Mouse (Mus musculus): ENCODE results near the gene H1foo. TPM values are rescaled to one million over a fixed set of nuclear protein-coding genes. Genes with fewer than 3 reads are reported as not detected.

Gene H1foo
- polyA plus RNA-seq, 1 experiment, result not detected

DNA sequence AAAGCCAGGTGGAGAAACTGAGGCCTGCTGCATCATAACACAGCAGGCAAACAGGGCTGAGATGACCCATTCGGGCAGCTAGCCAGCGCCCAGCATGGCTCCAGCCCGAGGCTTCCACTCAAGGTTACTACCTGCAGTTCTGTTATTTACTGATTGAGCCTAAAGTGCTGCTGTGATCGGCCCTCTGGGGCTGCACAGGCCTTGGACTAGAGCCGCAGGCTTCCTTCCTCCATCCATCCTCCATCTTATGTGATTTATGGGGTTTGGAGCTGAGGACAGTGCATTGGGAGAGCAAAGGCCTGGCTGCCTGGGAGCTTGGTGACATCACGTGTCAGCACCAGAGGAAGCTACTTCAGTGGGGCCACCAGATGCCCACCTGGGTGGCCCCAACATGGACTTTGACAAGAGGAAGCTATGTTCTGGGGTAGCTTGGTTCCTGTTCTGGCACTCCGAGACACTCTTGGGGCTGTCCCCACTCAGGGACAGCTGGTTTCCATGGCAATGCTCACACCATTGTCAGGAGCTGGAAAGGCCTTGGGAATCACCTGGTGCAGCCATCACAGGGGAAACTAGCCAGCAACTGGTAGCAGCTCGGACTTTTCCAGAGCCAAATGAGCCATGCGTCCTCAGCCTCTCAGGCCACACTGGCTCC lies 42.5 kb downstream of the H1foo start:
- peaks cover 18% of the 10 kb centered on the region for H3K4me1 ChIP-seq (ENCODE audit: control insufficient read depth, insufficient read depth, low read length)
- peak overlapping the region; percentile 20; the same call in 1 of the 2 replicates for H3K27ac ChIP-seq (ENCODE audit: insufficient read depth, low read length)
- TF ChIP-seq CTCF (IDR thresholded peaks at IDR 0.05; ENCODE audit: extremely low read depth, insufficient read depth, low read length), result no peak
- TF ChIP-seq POLR2A (IDR thresholded peaks at IDR 0.05; ENCODE audit: extremely low read depth, insufficient read depth, low read length), result no peak
- H3K4me3 ChIP-seq (ENCODE audit: insufficient read depth, low read length), result no peak overlapping the region

DNA sequence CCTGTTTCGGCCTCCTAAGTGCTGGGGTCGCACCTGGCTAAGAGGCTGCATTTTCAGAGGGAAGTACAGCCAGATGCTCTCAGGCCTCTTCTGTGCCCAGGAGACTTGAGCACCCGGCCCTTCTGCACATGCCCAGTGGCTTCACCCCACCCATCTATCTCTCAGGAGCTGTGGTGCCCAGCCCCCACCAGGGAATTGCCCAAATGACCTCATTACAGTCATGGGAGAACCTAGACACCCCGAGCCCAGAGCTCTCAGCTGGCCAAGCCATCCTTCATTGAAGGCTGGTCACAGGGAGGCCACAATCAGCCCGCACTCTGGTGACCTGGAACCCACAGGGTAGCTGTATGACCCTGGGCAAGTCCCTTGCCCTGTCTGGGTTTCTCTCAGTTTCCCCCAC lies 44.3 kb downstream of the H1foo start:
- peak overlapping the region; percentile 76 for H3K27ac ChIP-seq (ENCODE audit: insufficient read depth, low read length)
- no peak overlapping the region; the same call in 1 of the 2 replicates for H3K4me3 ChIP-seq (ENCODE audit: insufficient read depth, low read length)
- TF ChIP-seq CTCF (IDR thresholded peaks at IDR 0.05; ENCODE audit: extremely low read depth, insufficient read depth, low read length), result no peak
- no peak for TF ChIP-seq POLR2A (IDR thresholded peaks at IDR 0.05; ENCODE audit: extremely low read depth, insufficient read depth, low read length)
- H3K4me1 ChIP-seq (ENCODE audit: control insufficient read depth, insufficient read depth, low read length), result peaks cover 14% of the 10 kb centered on the region

DNA sequence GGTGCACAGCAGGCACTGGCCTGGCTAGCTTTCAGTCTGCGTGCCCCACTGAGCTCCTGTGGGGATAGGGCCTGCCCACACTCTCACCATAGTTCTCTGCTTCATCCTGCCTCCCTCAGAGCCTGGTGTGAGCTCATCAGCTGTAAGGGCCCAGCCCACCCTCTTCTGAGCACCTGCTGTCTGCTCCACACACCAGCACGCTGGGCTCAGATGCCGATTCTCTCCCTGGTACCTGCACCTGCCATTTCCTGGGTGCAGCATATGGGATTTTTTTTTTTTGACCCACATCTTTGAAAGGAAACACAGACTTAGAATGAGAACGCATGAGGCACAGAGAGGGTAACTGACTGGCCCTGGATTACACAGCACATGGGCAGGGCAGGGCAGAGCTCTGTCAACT lies 44.9 kb downstream of the H1foo start:
- Histone ChIP-seq H3K4me1 (ENCODE audit: control insufficient read depth, insufficient read depth, low read length) (peaks cover 14% of the 10 kb centered on the region), H3K27ac (ENCODE audit: insufficient read depth, low read length) (peak overlapping the region; percentile 93), H3K4me3 (ENCODE audit: insufficient read depth, low read length) (peak overlapping the region; percentile 18)
- TF ChIP-seq POLR2A (IDR thresholded peaks at IDR 0.05; ENCODE audit: extremely low read depth, insufficient read depth, low read length) (peak; percentile 57; the same call in 1 of the 2 replicates), CTCF (IDR thresholded peaks at IDR 0.05; ENCODE audit: extremely low read depth, insufficient read depth, low read length) (no peak)

DNA sequence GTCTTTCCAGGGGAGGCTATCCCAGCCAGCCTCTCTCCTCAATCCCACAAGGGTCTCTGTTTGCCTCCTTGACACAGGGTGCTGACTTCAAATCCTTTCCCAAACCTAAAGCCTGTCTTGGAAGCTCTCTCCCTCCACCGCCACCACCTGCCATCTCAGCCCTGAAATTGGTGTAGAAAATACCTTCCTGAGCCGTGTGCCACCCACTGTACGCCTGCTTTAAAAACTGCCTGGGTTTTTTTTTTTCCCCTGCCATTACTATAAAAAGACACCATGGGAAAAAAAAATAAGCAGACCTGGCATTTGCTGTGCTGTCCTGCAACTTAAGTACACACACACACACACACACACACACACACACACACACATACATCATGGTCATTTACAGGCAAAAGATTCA lies 45.3 kb downstream of the H1foo start:
- Histone ChIP-seq H3K27ac (ENCODE audit: insufficient read depth, low read length) (peak overlapping the region; percentile 93), H3K4me1 (ENCODE audit: control insufficient read depth, insufficient read depth, low read length) (peaks cover 14% of the 10 kb centered on the region), H3K4me3 (ENCODE audit: insufficient read depth, low read length) (peak overlapping the region; percentile 18)
- TF ChIP-seq CTCF (IDR thresholded peaks at IDR 0.05; ENCODE audit: extremely low read depth, insufficient read depth, low read length) (no peak), POLR2A (IDR thresholded peaks at IDR 0.05; ENCODE audit: extremely low read depth, insufficient read depth, low read length) (no peak)

DNA sequence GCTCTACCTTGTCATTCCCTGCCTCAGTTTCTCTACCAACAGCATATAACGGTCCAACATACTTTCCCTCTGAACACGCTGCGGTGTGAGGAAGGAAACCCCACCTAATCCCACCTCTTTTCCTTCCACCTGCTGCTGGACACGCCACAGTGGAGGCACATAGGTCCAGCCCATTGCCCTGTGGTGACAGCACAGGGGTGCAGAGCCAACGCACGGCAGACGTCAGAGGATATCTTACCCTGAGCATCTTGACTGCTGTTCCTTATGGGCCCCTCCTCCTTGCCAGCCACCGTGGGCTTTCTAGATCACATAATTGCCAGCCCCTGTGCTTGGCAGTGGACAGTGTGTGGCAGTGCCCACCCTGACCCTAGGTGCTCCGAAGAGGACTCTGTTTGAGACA lies 45.7 kb downstream of the H1foo start:
- Histone ChIP-seq H3K4me3 (ENCODE audit: insufficient read depth, low read length) (peak overlapping the region; percentile 18), H3K4me1 (ENCODE audit: control insufficient read depth, insufficient read depth, low read length) (peaks cover 13% of the 10 kb centered on the region), H3K27ac (ENCODE audit: insufficient read depth, low read length) (peak overlapping the region; percentile 36)

DNA sequence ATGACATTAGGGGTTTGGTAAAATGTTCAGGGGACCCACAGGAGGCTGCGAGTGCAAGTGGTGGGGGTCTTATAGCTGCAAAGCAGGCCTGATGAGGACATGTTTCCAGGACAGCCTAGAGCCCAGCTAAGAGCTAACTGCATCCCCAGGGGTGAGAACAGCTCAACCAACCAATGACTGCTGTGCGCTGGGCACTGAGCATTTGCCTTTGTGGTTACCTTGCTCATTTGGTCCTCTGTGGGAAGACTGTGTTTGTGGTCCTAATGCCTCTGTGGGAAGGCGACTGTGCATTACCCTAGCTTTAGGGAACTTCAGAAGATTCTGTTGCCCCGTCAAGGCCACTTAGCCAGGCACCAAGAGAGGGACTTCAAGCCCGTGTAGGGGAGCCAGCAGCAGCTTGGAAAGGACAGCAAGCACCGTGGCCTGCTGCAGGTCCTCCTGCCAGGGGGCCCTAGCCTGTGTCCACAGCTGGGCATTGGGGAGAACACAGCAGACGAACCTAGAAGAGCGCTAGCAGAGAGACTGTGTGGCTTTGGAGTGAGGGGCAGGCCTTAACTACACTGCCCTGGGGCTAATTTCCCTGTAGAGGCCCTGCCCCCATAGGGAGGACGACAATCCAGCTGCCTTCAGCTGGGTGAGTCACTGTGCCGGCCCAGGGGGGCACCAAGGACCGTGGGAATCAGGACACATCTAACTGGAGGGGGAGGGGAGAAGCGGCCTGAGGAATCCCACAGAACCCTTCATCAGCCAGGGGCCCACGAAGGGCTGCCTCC lies 46.6 kb downstream of the H1foo start:
- Histone ChIP-seq H3K4me3 (ENCODE audit: insufficient read depth, low read length) (peak overlapping the region; percentile 81), H3K4me1 (ENCODE audit: control insufficient read depth, insufficient read depth, low read length) (peaks cover 13% of the 10 kb centered on the region), H3K27ac (ENCODE audit: insufficient read depth, low read length) (peak overlapping the region; percentile 60)
- no peak for TF ChIP-seq POLR2A (IDR thresholded peaks at IDR 0.05; ENCODE audit: extremely low read depth, insufficient read depth, low read length)
- no peak for TF ChIP-seq CTCF (IDR thresholded peaks at IDR 0.05; ENCODE audit: extremely low read depth, insufficient read depth, low read length)

More for the DNA sequence above, 45.7 kb downstream of the H1foo start:
- TF ChIP-seq POLR2A (IDR thresholded peaks at IDR 0.05; ENCODE audit: extremely low read depth, insufficient read depth, low read length), result no peak
- no peak for TF ChIP-seq CTCF (IDR thresholded peaks at IDR 0.05; ENCODE audit: extremely low read depth, insufficient read depth, low read length)

DNA sequence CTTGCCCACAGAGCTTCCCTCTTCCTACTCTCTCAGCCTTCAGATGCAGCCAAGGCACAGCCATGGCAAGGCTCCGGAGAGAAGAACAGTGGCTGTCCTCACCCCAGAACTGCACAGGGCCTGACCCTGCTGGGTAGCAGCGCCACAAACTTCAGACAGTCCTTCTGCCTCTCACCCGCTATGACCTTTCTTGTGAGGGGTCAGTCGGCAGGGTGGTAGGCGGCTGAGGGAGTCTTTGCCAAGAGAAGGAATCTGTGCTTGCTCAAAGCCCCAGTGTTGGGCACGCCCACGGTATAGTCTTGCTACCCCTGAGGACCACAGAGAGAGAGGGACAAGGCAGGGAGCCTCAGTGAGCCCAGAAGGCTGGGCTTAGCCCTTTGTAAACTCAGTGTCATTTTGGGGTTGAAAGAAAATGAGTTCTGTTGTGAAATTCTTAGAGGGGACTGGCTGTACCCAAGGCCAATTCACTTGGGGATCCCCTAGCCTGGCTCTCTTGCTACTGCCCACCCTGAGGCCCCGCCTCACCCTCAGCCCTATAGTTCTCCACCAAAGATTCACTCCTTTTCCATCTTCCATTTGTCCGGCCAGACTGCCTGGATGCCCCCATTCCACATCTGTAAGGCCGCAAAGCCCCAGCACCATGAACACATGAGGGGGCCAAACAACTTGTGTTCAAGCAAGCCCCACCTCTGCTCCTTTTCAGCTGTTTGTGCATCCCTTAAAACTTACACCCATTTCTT lies 47.3 kb downstream of the H1foo start:
- H3K4me3 ChIP-seq (ENCODE audit: insufficient read depth, low read length), result peak overlapping the region; percentile 81
- H3K4me1 ChIP-seq (ENCODE audit: control insufficient read depth, insufficient read depth, low read length), result peaks cover 10% of the 10 kb centered on the region
- peak overlapping the region; percentile 60 for H3K27ac ChIP-seq (ENCODE audit: insufficient read depth, low read length)
- TF ChIP-seq CTCF (IDR thresholded peaks at IDR 0.05; ENCODE audit: extremely low read depth, insufficient read depth, low read length) (no peak), POLR2A (IDR thresholded peaks at IDR 0.05; ENCODE audit: extremely low read depth, insufficient read depth, low read length) (no peak)

DNA sequence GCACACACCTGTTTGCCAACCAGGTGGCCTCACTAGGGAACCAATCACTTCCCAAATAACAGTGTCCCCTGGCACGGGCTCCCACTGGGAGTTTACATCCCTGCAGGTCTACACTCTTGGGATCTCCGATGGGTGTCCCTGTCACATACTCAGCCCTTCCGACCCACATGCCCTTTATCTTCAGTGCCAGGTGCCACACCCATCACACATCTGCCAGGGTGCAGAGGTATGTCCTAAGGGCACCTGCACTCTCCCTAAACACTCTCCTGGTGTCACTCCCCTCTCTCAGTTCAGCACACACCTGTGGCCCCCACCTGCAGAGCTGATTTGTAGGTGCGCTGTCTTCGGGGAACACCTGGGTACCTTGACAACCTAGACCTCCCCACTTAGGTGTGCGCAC lies 48.2 kb downstream of the H1foo start:
- Histone ChIP-seq H3K4me3 (ENCODE audit: insufficient read depth, low read length) (peak overlapping the region; percentile 81), H3K27ac (ENCODE audit: insufficient read depth, low read length) (peak overlapping the region; percentile 82), H3K4me1 (ENCODE audit: control insufficient read depth, insufficient read depth, low read length) (peaks cover 9% of the 10 kb centered on the region)
- TF ChIP-seq CTCF (IDR thresholded peaks at IDR 0.05; ENCODE audit: extremely low read depth, insufficient read depth, low read length) (no peak), POLR2A (IDR thresholded peaks at IDR 0.05; ENCODE audit: extremely low read depth, insufficient read depth, low read length) (no peak)

DNA sequence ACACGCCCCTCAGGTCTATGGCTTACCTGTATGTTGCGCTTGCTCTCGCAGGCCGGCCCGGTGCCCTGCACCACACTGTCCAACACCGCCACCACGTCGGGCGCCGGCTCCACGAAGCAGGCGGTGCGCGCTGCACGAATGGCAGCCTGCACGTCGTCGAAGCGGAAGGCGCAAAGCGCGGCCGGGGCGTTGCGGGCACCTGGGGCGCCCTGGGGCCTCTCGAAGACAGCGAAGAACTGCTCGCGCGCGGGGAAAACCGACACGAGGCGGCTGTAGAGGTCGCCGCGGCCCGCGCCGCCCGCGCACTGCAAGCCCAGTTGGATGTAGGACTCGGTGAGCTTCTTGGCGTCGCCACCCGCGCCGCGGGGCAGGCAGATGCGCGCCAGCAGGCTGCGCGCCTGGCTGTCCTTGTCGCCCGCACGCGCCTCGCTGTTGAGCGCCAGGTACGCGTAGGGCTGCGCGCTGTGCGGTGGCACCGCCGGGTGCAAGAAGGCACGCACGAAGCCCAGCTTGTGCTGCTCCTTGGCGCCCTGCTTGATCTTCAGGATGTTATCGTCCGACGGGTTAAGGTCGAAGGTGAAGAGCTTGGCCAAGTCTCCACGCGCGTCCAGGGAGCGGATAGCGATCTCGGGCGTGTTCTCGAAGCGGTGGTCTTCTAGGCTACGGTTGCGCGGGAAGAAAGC lies 48.9 kb downstream of the H1foo start:
- peaks cover 9% of the 10 kb centered on the region for H3K4me1 ChIP-seq (ENCODE audit: control insufficient read depth, insufficient read depth, low read length)
- peak overlapping the region; percentile 82 for H3K27ac ChIP-seq (ENCODE audit: insufficient read depth, low read length)
- H3K4me3 ChIP-seq (ENCODE audit: insufficient read depth, low read length), result peak overlapping the region; percentile 81
- TF ChIP-seq POLR2A (IDR thresholded peaks at IDR 0.05; ENCODE audit: extremely low read depth, insufficient read depth, low read length) (0 out of 2 replicates have a peak, but pooled peaks have one; percentile 10), CTCF (IDR thresholded peaks at IDR 0.05; ENCODE audit: extremely low read depth, insufficient read depth, low read length) (no peak)
